Mouse (Mus musculus): ENCODE results near the gene Dapk1. TPM values are rescaled to one million over a fixed set of nuclear protein-coding genes. Genes with fewer than 3 reads are reported as not detected.

The Dapk1 gene
- polyA plus RNA-seq, 1 experiment from 2014 or later: 14.8 TPM

- Histone ChIP-seq H3K4me3 (ENCODE audit: low read depth, low read length) (no peak overlapping the region), H3K9ac (ENCODE audit: low read length) (no peak overlapping the region), H3K27ac (replicated peaks; ENCODE audit: low read depth, low read length) (no peak overlapping the region), H3K27me3 (ENCODE audit: control insufficient read depth, insufficient read depth, low read length) (no peaks in the 10 kb centered on the region), H3K4me1 (ENCODE audit: control insufficient read depth, insufficient read depth, low read length) (no peaks in the 10 kb centered on the region), H3K9me3 (ENCODE audit: control insufficient read depth, low read length) (no peaks in the 10 kb centered on the region), H3K36me3 (ENCODE audit: control insufficient read depth, insufficient read depth, low read length) (no peaks in the 10 kb centered on the region), H3K4me2 (ENCODE audit: low read depth, severe bottlenecking) (no peak overlapping the region)
- DNase-seq (ENCODE audit: low spot score) (no peak), ATAC-seq (ENCODE audit: insufficient number of reproducible peaks, low FRiP score, low TSS enrichment, low read depth) (no peak)
- 94% methylated on average over 3 of the region's 3 CpGs for WGBS
These were observed 129.3 kb downstream of the Dapk1 start for GRCm38 (mm10) chr13:60731001-60731400.

GRCm38 (mm10) chr13:60735306-60735705 is 133.6 kb downstream of the Dapk1 start:
- Histone ChIP-seq H3K9me3 (ENCODE audit: control insufficient read depth, low read length) (no peaks in the 10 kb centered on the region), H3K27me3 (ENCODE audit: control insufficient read depth, insufficient read depth, low read length) (no peaks in the 10 kb centered on the region), H3K27ac (replicated peaks; ENCODE audit: low read depth, low read length) (no peak overlapping the region), H3K36me3 (ENCODE audit: control insufficient read depth, insufficient read depth, low read length) (peaks cover 3% of the 10 kb centered on the region; the same call in 1 of the 2 replicates), H3K4me1 (ENCODE audit: control insufficient read depth, insufficient read depth, low read length) (peaks cover 5% of the 10 kb centered on the region), H3K4me2 (ENCODE audit: low read depth, severe bottlenecking) (no peak overlapping the region; the same call in 1 of the 2 replicates), H3K9ac (ENCODE audit: low read length) (no peak overlapping the region), H3K4me3 (ENCODE audit: low read depth, low read length) (no peak overlapping the region)
- DNase-seq (ENCODE audit: low spot score): no peak
- WGBS: 94% methylated on average over 9 of the region's 9 CpGs
- ATAC-seq (ENCODE audit: insufficient number of reproducible peaks, low FRiP score, low TSS enrichment, low read depth): no peak

GRCm38 (mm10) chr13:60736421-60737105 is 134.8 kb downstream of the Dapk1 start:
- H3K9me3 ChIP-seq (ENCODE audit: control insufficient read depth, low read length): no peaks in the 10 kb centered on the region
- H3K4me1 ChIP-seq (ENCODE audit: control insufficient read depth, insufficient read depth, low read length): peaks cover 5% of the 10 kb centered on the region
- H3K27ac ChIP-seq (replicated peaks; ENCODE audit: low read depth, low read length): no peak overlapping the region
- no peak overlapping the region for H3K4me2 ChIP-seq (ENCODE audit: low read depth, severe bottlenecking)
- DNase-seq (ENCODE audit: low spot score) (no peak), ATAC-seq (ENCODE audit: insufficient number of reproducible peaks, low FRiP score, low TSS enrichment, low read depth) (no peak)
- no peak overlapping the region for H3K9ac ChIP-seq (ENCODE audit: low read length)
- 90% methylated on average over 13 of the region's 13 CpGs for WGBS
- no peaks in the 10 kb centered on the region for H3K27me3 ChIP-seq (ENCODE audit: control insufficient read depth, insufficient read depth, low read length)
- peaks cover 3% of the 10 kb centered on the region; the same call in 1 of the 2 replicates for H3K36me3 ChIP-seq (ENCODE audit: control insufficient read depth, insufficient read depth, low read length)
- H3K4me3 ChIP-seq (ENCODE audit: low read depth, low read length): no peak overlapping the region

- ATAC-seq (ENCODE audit: insufficient number of reproducible peaks, low FRiP score, low TSS enrichment, low read depth): peak; percentile 86
- Histone ChIP-seq H3K4me3 (ENCODE audit: low read depth, low read length) (peak overlapping the region; percentile 12; the same call in 1 of the 2 replicates), H3K27me3 (ENCODE audit: control insufficient read depth, insufficient read depth, low read length) (no peaks in the 10 kb centered on the region), H3K9ac (ENCODE audit: low read length) (no peak overlapping the region), H3K27ac (replicated peaks; ENCODE audit: low read depth, low read length) (peak overlapping the region; percentile 5; the same call in 1 of the 2 replicates), H3K9me3 (ENCODE audit: control insufficient read depth, low read length) (no peaks in the 10 kb centered on the region), H3K36me3 (ENCODE audit: control insufficient read depth, insufficient read depth, low read length) (peaks cover 3% of the 10 kb centered on the region; the same call in 1 of the 2 replicates), H3K4me2 (ENCODE audit: low read depth, severe bottlenecking) (peak overlapping the region; percentile 30), H3K4me1 (ENCODE audit: control insufficient read depth, insufficient read depth, low read length) (peaks cover 5% of the 10 kb centered on the region)
- DNase-seq (ENCODE audit: low spot score): peak; percentile 87
- 8% methylated on average over 9 of the region's 9 CpGs for WGBS
These were observed 136.0 kb downstream of the Dapk1 start for GRCm38 (mm10) chr13:60737632-60738324.

- WGBS: 10% methylated on average over 9 of the region's 9 CpGs
- H3K27ac ChIP-seq (replicated peaks; ENCODE audit: low read depth, low read length): peak overlapping the region; percentile 5; the same call in 1 of the 2 replicates
- peak; percentile 85 for DNase-seq (ENCODE audit: low spot score)
- ATAC-seq (ENCODE audit: insufficient number of reproducible peaks, low FRiP score, low TSS enrichment, low read depth): peak; percentile 57; the same call in 1 of the 2 replicates
- H3K9me3 ChIP-seq (ENCODE audit: control insufficient read depth, low read length): no peaks in the 10 kb centered on the region
- H3K27me3 ChIP-seq (ENCODE audit: control insufficient read depth, insufficient read depth, low read length): no peaks in the 10 kb centered on the region
- H3K4me1 ChIP-seq (ENCODE audit: control insufficient read depth, insufficient read depth, low read length): peaks cover 5% of the 10 kb centered on the region
- H3K4me2 ChIP-seq (ENCODE audit: low read depth, severe bottlenecking): peak overlapping the region; percentile 30; the same call in 1 of the 2 replicates
- H3K36me3 ChIP-seq (ENCODE audit: control insufficient read depth, insufficient read depth, low read length): peaks cover 3% of the 10 kb centered on the region; the same call in 1 of the 2 replicates
- H3K4me3 ChIP-seq (ENCODE audit: low read depth, low read length): peak overlapping the region; percentile 12; the same call in 1 of the 2 replicates
- H3K9ac ChIP-seq (ENCODE audit: low read length): no peak overlapping the region
These were observed 136.7 kb downstream of the Dapk1 start for GRCm38 (mm10) chr13:60738429-60738828.

GRCm38 (mm10) chr13:60740248-60740647 is 138.5 kb downstream of the Dapk1 start:
- no peak overlapping the region for H3K9ac ChIP-seq (ENCODE audit: low read length)
- WGBS: 93% methylated on average over 6 of the region's 6 CpGs
- H3K36me3 ChIP-seq (ENCODE audit: control insufficient read depth, insufficient read depth, low read length): peaks cover 3% of the 10 kb centered on the region; the same call in 1 of the 2 replicates
- ATAC-seq (ENCODE audit: insufficient number of reproducible peaks, low FRiP score, low TSS enrichment, low read depth) (no peak), DNase-seq (ENCODE audit: low spot score) (no peak)
- H3K9me3 ChIP-seq (ENCODE audit: control insufficient read depth, low read length): no peaks in the 10 kb centered on the region
- peaks cover 5% of the 10 kb centered on the region for H3K4me1 ChIP-seq (ENCODE audit: control insufficient read depth, insufficient read depth, low read length)
- no peak overlapping the region for H3K4me3 ChIP-seq (ENCODE audit: low read depth, low read length)
- no peaks in the 10 kb centered on the region for H3K27me3 ChIP-seq (ENCODE audit: control insufficient read depth, insufficient read depth, low read length)
- no peak overlapping the region for H3K4me2 ChIP-seq (ENCODE audit: low read depth, severe bottlenecking)
- H3K27ac ChIP-seq (replicated peaks; ENCODE audit: low read depth, low read length): no peak overlapping the region

GRCm38 (mm10) chr13:60742611-60743010 is 140.9 kb downstream of the Dapk1 start:
- WGBS: 89% methylated on average over 3 of the region's 3 CpGs
- peaks cover 5% of the 10 kb centered on the region for H3K4me1 ChIP-seq (ENCODE audit: control insufficient read depth, insufficient read depth, low read length)
- H3K9ac ChIP-seq (ENCODE audit: low read length): no peak overlapping the region
- DNase-seq (ENCODE audit: low spot score) (no peak), ATAC-seq (ENCODE audit: insufficient number of reproducible peaks, low FRiP score, low TSS enrichment, low read depth) (no peak)
- peaks cover 3% of the 10 kb centered on the region; the same call in 1 of the 2 replicates for H3K36me3 ChIP-seq (ENCODE audit: control insufficient read depth, insufficient read depth, low read length)
- no peak overlapping the region for H3K27ac ChIP-seq (replicated peaks; ENCODE audit: low read depth, low read length)
- H3K9me3 ChIP-seq (ENCODE audit: control insufficient read depth, low read length): no peaks in the 10 kb centered on the region
- no peak overlapping the region for H3K4me2 ChIP-seq (ENCODE audit: low read depth, severe bottlenecking)
- H3K4me3 ChIP-seq (ENCODE audit: low read depth, low read length): no peak overlapping the region
- no peaks in the 10 kb centered on the region for H3K27me3 ChIP-seq (ENCODE audit: control insufficient read depth, insufficient read depth, low read length)

GRCm38 (mm10) chr13:60743381-60744077 is 141.8 kb downstream of the Dapk1 start:
- no peak overlapping the region for H3K4me2 ChIP-seq (ENCODE audit: low read depth, severe bottlenecking)

More at GRCm38 (mm10) chr13:60743381-60744077, 141.8 kb downstream of the Dapk1 start:
- Histone ChIP-seq H3K27ac (replicated peaks; ENCODE audit: low read depth, low read length) (no peak overlapping the region), H3K4me3 (ENCODE audit: low read depth, low read length) (no peak overlapping the region), H3K36me3 (ENCODE audit: control insufficient read depth, insufficient read depth, low read length) (peaks cover 3% of the 10 kb centered on the region; the same call in 1 of the 2 replicates), H3K9me3 (ENCODE audit: control insufficient read depth, low read length) (no peaks in the 10 kb centered on the region), H3K9ac (ENCODE audit: low read length) (no peak overlapping the region), H3K27me3 (ENCODE audit: control insufficient read depth, insufficient read depth, low read length) (no peaks in the 10 kb centered on the region), H3K4me1 (ENCODE audit: control insufficient read depth, insufficient read depth, low read length) (no peaks in the 10 kb centered on the region)
- no peak for DNase-seq (ENCODE audit: low spot score)
- WGBS: 78% methylated on average over 13 of the region's 13 CpGs
- no peak for ATAC-seq (ENCODE audit: insufficient number of reproducible peaks, low FRiP score, low TSS enrichment, low read depth)

Data from limb, embryonic 11.5 days (tissue).